Mouse (Mus musculus) ZHBTc4 (cell line): ENCODE data around the gene Park7.
"Not testable (repeated sequence)": the region's sequence is repeated elsewhere in the genome, so short reads cannot be mapped to it uniquely, and the experiment has no call there.

Experiments used
- DNase-seq: peaks from one replicate; pipeline ENCODE4 v3.0.0-alpha.2; 2011; ENCODE audit warnings: low read depth, low spot score

Gene Park7

DNA sequence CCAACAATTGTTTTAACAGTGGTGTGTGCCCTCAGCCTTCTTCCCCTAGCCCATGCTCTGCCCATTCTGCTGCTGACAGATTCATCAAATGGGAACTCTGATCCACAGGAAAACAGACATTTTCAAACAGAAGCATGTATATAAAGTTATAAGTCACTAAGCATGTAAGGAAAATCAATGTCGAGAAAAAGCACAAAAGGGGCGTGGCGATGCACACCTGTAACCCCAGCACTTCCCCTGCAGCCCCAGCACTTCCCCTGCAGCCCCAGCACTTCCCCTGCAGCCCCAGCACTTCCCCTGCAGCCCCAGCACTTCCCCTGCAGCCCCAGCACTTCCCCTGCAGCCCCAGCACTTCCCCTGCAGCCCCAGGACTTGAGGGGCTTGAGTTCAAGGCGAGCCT is 39.8 kb downstream of the Park7 start:
- DNase-seq, result not testable (repeated sequence)

DNA sequence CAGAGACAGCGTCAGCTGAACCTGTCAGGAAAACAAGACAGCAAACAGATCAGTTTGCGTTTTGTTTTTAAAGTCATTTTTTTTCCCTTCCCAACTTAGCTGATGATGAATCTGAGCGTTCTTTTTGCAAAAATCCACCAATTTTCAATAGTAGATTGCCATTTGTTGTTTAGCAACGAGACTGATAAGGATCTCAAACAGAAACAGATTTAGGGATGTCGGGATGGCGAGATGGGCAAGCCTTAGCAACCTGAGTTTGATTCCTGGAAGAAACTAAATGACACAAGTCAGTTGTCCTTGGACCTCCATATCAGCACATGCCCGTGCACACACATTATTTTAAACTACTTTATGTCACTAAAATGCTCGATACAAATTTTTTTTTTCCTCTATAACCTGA is 41.6 kb downstream of the Park7 start:
- DNase-seq, result no peak

DNA sequence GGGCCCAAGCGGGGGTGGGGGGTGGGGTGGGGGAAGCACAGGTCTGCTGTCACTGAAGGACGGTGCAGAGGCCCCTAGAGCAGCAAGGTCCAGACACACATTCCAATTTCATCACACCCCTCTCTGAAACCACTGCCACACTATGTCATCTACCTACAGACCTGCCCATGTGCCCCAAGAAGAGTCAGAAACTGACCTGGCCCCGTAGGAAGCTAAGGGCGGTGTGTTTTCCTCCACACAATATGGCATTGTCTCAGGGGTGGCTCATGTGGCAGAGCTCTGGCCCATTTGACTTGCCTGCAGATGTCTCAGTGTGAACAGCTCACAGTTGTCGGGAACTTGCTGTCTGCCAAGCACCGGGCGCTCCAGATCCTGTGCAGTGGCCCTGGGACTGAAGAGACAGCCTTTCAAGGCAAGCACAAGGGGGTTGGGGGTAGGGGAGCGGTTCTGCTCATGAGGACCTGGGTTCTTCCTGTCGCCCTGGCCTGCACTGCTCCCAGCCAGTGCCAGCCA is 42.0 kb downstream of the Park7 start:
- no peak for DNase-seq

DNA sequence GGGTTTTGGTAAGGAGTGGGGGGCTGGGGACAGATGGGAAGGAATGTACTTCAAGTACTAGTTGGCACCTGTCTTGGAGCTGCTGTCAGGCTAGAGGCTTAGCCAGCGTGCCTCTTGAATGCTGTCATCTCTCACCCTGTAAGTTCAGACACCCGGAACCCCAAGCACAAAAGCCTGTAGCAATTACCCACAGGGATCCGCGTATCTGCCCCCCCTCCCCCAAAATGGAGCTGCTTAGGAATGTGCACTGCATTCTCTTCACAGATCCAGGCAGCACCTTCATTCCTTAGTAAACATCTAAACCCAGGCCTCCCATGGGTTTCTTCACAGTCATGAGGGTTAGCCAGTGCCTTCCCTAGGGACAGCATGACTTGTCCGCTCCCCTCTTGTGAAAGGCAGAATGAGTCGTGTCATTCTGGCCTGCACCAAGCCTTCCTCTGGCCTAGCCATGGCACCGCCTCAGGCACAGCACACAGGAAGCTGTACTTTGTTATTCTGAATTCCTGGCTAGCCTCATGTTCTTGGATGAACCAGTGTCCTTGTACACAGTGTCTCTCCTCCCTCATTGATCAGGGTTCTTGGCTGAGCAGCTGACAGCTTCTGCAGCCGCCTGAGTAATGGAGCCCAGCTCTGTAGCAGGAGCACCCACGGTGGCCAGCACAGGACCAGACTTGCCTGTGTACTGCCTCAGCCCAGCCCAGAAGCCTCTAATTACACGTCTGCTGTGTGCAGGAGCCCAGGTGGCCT is 42.7 kb downstream of the Park7 start:
- peak; percentile 81 for DNase-seq

DNA sequence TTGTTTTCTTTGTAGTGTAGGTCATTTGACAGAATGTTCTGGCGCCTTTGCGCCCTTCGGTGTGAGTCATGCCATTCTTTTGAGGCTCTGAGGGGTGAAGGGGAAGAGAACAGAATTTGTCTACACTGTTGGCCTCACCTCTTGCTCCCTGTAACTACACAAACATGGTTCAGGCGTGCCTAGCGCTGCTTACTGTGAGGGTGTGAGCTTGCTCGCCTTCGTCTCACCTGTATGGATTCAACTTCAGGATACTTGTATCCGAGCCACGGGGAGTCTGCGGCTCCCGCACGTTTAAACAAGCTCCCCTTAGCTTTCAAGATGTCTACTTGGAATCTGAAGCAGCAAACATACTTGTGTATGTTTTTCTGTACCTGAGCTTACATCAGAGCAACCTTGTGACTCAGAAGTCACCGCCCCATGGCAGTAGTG is 43.3 kb downstream of the Park7 start:
- DNase-seq, result no peak

DNA sequence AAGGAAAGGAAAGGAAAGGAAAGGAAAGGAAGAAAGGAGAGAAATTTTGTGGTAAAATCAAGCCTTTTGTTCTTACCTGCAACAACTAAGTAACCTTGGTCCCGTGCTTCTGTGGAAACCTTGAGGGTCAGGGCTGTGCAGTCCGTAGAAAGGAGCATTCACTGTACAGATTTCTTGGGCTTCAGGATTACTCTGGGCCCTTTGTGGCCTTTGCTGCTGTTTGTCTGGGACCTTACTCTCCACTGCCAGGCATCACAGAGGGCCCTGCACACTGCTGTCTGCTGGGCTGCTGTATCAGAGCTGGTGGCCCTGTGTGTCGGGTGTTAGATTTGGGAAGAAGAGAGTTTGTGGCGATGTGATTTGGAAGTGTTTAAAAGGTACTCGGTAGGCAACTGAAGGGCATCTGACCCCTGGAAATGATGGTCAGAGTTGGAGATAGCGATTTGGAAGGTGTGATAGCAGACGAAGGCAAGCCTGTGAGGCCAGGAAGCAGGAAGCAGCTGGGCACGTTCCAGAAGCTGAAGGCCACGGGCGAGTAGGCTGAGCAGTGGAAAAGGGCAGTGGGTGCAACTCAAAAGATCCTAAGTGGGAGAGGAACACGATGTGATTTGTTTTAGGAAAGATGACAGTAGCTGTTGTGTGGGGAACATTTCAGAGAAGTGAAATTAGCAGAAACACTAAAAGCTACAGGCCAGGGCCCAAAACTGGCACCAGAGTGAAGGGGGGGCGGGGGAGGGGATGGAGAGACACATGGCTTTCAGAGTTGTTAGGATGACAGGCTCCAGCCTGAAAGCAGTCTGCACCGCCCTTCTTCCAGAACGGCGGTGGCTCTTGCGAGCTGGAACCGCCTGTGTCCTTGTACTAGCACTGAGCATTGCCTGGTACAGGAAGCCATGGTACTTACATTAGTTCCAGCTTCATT is 44.7 kb downstream of the Park7 start:
- DNase-seq, result no peak

DNA sequence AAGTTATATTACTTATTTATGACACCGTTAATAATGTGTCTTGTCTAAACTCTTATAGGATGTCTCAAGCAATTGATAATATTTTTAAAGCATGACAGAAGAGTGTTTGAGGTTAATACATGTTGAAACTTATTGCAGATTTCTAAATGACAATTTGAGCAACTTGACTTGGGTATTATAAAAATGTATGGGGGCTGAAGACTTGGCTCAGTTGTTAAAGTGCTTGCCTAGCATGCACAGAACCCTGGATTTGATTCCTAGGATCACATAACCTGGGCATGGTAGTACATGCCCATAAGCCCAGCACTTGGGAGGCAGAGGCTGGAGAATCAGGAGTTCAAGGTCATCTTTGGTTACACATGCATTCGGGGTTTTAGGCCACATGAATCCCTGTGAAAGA is 45.4 kb downstream of the Park7 start:
- DNase-seq, result no peak

DNA sequence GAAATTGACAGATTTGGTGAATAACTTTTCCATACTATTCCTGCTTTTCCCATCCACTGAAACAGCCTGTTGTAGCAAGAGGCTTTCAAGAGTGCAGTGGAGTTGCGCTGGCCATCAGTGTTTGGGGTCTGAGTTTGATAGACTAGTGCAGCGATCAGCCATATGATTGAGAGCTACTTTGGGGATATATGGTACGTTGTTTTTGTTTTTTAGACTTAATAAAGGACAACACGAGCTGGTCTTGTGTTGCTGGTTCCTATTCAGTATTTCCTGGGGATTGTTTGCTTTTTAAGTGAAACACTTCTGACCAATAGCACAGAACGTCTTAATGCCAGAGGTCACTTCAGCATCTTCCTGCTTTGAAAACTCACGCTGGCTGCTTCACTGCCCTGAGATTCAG is 46.1 kb downstream of the Park7 start:
- no peak for DNase-seq

DNA sequence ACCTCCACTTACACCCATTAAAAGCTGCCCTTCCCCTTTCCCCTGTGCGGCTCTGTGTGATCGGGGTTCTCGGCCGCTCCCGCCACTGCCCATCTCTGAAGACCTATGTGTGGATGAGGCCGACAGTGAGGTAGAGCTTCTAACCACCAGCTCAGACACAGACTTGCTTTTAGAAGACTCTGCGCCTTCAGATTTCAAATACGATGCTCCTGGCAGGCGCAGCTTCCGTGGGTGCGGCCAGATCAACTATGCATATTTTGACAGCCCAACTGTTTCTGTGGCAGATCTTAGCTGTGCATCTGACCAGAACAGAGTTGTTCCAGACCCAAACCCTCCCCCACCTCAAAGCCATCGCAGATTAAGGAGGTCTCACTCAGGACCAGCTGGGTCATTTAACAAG is 47.7 kb downstream of the Park7 start:
- DNase-seq, result no peak

DNA sequence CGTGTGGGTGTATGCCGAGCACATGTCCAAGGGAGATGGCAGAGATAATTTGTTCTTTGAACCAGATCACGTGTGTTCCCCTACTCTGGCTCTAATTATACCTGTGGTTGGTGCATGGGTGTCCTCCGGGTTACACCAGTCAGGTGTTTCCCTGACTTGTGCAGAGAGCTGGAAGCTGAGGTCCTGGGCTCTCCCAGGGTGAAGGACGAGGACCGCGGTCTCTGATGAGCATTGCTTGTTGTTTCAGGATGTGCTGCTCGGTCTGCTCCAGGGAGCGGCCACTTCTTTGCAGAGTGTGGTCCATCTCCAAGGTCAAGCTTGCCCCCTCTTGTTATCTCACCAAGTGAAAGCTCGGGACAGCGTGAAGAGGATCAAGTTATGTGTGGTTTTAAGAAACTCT is 48.2 kb downstream of the Park7 start:
- no peak for DNase-seq

DNA sequence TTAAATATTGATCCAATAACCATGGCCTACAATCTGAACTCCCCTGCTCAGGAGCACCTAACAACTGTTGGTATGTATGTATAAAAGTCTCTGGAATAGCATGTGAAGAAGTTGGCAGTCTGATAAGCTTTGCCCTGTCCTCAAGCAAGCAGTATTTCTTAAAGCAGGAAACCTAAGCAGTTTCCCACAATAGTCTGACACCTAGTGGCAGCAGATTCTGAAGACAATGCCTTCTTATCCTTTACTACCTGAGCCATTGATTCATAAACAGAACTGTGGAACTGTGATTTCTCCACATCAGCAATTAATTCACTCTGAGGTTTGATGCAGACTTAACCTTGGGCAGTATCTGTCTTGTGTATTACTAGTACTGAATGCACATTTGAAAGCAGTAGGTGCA is 48.9 kb downstream of the Park7 start:
- DNase-seq, result no peak

DNA sequence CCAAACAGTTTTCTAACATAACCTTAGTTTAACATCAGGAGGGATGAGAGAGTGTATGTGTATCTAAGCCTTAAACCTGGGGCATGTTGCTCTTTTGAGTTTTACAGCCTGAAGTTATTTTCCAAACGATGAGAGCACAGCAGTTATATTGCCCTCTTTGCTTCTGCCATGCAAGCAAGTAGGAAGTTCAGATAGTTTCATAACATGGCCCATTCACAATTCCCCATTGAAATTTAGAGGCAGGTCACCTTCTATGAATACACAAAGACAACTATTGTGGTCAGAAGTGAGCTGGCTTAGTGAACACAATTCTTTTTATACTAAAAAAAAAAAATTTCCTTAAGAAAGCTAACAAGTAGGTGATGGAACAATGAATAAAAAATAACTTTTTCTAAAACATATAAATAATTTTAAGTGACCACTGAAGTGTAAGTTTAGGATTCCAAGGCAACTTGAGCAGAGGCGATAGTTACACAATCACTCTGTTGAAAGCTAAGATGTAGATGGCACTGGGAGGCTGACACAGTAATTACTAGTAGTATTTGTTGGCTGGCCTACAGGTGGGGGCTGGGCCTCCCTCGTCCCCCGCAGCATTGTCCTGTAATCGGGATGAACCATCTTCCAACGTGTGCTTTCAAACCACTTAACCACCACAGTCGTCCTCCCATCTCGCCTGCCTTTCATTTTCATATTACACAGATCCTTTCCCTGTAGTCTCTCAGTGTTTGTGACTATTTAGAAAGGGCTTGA is 51.4 kb downstream of the Park7 start:
- DNase-seq, result no peak

DNA sequence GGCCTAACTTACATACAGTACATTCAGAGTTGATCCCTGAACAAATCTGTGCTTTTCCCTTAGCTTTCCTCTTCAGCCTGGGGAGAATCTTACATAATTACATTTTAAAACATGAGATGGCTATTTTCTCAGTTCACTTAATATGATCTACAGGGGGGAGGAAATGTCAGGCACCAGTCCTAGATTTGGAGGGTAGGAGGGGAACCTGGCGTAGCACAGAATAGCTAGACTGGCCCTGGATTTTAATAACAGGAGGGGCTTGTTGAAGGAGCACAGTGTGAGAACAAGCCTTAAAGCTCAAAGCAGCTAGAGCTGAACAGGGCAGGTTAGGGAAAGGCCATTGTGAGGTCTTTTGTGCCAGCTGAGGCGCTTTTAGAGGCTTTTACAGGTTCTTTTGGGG is 53.1 kb downstream of the Park7 start:
- DNase-seq, result no peak

DNA sequence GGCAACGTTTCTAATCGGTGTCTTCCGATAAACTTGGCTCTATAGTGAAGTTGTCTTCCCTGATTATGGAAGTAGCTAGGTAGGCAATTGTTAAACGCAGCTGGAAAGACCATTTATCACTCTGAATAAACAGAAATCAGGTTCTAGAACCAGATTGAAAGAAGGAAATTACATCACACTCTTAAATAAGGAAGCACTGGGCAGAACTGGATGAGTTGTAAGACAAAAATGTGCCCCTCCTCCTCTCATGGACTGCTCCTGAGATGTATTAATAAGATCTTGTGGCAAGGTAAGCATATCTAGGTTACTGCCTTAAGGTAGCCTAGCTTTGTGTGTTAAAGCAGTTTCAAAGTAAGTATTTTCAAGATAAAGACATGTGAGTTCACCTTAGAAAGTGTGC is 53.7 kb downstream of the Park7 start:
- no peak for DNase-seq

DNA sequence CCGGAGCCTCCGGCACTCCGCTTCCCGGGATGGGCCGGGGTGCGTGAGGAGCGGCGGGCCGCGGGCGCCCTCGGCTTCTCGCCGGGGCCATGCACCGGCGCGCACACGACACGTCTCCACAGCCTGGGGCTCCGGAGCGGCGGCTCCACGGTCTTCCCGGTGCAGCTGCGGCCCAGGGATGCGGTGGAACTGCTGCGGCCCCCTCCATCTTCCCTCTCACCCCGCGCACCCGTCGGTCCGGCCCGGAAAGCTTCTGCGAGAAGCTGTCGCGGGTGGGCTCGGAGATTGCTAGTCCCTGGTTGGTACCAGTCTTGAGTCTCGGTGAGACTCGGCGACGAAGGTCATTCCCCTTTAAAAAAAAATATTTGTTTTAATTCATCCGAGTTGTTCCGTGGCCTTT is 58.9 kb downstream of the Park7 start:
- DNase-seq, result no peak

DNA sequence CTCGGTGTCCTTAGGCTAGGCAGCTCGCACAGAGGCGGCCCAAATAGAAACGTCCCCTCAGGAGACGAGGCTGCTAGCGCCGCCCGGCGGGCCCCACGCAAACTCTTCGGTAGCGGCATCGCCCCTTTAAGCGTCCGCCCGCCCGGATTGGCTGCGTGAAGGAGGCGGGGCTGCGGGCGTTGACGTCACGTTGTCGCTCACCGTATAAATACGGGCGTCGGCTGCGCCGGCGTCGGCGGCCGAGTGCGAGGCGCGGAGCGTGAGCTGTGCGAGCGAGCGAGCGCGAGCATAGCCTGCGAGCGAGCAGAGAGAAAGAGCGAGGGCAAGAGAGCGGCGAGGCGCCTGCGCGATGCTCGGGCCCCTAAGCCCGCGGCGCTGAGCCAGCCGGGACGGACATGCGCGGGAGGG is 59.4 kb downstream of the Park7 start:
- peak; percentile 98 for DNase-seq

DNA sequence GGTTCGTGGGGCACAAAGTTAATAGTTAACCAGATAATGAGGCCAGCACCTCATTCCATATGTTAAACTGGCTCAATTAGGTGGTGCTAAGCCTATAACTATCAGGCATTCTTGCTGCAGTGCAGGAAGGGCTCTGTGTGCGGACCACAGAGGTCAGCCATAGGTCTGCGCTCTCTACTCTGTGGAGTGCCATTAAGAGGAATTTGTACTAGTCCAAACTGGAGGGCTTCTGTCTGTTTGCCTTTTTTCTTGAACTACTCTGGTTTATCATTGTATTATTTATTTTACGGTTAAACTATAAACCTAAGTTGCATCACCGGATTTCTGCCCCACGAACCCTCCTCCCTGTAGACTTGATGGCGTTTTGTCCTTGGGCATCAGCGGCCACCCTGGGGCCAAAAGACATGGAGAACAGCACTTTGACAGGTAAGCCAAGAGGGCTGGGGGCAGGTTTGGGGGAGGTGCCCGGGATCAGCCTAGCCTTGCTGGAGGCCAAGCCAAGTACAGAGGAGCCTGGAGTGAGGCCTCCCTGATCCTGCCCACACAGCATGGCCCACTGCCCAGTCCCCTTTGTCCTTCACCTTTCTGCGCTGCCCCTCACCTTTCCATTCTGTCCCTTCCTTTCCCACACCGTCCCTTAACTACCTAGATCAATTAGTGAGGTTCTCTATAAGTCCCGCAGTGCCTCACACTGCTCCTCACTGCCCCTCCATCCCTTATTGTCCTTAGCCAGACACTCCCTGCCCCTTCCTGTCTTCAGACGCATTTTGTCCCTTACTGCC is 60.4 kb downstream of the Park7 start, which contains the start of gene Errfi1:
Gene Errfi1 (plus strand): TSS at position 240 of the 782 bp plus-strand sequence.
- no peak for DNase-seq

DNA sequence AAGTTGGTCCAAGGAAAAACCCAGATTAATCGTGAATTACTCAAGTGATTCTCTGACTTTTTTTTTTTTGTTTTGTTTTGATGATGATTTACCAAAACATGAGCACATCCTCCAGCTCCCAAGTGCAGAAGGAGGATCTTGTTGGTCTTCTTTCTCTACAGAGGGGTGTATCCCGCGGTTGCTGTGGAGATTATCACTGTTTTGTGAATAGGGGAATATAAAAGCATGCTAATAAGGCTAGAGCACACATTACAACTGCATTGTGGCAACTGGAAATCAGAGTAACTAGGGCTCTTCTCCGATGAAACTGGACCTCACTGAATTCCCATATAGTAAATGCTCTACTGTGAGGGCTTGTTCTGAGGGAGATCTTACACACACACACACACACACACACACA is 61.8 kb downstream of the Park7 start:
- DNase-seq, result no peak

DNA sequence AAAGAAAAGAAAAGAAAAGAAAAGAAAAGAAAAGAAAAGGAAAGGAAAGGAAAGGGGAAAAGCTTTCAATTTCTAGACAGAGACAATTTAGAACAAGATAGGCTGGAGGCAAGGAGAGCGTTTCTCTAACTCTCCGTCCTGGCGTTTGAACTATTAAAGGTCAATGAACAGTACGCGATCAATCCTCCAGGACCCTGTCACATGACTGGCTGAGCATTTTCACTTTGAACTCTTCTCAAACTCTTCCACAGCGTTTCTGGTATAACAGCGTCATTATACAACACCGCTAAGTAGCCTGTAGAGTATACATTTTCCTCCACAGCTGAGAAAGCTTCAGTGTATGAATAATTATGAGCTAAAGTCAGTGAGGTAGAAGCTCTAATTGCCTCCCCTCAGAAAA is 62.2 kb downstream of the Park7 start:
- DNase-seq, result no peak

DNA sequence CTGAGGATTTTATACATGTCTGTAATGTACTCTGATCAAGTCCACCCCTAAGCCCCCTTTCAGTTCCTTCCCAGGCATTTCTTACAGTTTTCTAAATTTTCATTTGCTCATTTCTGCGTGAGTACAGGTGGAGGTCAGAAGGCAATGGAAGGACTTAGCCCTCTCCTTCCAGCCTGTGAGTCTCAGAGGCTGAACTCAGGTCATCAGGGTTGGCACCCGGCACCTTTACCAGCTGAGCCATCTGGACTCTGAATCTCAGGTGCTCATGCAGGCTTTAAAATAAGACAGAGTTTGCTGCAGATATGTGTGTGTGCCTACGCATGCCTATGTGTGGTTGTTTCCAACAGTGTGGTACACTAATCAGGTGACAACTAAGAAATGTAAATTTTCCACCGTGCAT is 63.3 kb downstream of the Park7 start:
- DNase-seq, result no peak

DNA sequence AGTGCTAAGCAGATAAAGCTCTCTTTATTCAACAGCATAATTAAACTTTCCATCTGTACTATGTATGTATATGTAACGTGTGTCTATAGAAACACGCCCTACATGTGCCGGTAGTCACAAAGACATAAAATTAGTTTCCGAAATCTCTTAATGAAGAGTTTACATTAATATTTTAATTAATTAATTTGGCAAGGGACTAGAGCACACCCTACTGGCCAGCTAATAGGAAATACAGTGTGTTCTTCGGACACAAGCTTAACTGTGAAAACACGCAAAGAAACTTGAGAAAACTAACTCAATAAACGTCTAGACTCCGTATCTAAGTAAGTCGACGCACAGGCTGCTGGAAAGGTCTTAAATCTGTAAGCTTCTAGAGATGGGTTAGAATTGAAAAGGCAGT is 64.3 kb downstream of the Park7 start:
- DNase-seq, result no peak
